Mouse (Mus musculus): ENCODE results near the gene Smyd3. TPM values are rescaled to one million over a fixed set of nuclear protein-coding genes. Genes with fewer than 3 reads are reported as not detected.

Smyd3 gene
- polyA plus RNA-seq, 1 experiment from 2014 or later, result 12.1 TPM

DNA sequence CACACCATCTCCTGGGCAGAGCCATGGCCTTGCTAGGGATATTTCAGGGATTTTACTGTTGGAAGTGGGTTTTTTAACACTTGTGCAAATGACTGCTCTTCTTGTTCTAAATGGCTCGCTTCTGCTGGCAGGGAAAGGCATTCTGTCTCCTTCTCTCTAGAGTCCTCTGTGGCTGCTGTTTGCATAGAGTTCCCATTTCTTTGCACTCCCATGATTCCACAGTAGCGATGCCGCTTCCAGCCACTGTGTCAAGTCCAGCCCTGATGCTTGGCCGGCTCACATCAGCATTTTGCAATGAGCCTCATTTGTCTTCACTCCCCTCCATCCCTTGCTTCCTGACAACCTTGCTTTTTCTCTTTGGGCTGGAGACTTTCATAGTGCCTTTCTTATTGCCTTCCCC is 528.4 kb downstream of the Smyd3 start:
- Histone ChIP-seq H3K9me3 (ENCODE audit: control insufficient read depth, low read length) (no peaks in the 10 kb centered on the region), H3K36me3 (ENCODE audit: control insufficient read depth, insufficient read depth, low read length) (no peaks in the 10 kb centered on the region), H3K27me3 (ENCODE audit: control insufficient read depth, insufficient read depth, low read length) (no peaks in the 10 kb centered on the region), H3K4me3 (ENCODE audit: low read depth, low read length) (no peak overlapping the region), H3K4me1 (replicated peaks; ENCODE audit: control insufficient read depth, insufficient read depth) (no peaks in the 10 kb centered on the region), H3K27ac (replicated peaks) (no peak overlapping the region), H3K9ac (ENCODE audit: low read length) (no peak overlapping the region), H3K4me2 (replicated peaks; ENCODE audit: low read depth) (no peak overlapping the region)
- DNase-seq (ENCODE audit: low spot score) (no peak), ATAC-seq (ENCODE audit: low FRiP score, low TSS enrichment) (no peak)
- WGBS, result 65% methylated on average over 4 of the region's 4 CpGs
- TF ChIP-seq CTCF (IDR thresholded peaks at IDR 0.05; ENCODE audit: low read depth) (no peak), EP300 (optimal IDR thresholded peaks at IDR 0.05) (no peak)

DNA sequence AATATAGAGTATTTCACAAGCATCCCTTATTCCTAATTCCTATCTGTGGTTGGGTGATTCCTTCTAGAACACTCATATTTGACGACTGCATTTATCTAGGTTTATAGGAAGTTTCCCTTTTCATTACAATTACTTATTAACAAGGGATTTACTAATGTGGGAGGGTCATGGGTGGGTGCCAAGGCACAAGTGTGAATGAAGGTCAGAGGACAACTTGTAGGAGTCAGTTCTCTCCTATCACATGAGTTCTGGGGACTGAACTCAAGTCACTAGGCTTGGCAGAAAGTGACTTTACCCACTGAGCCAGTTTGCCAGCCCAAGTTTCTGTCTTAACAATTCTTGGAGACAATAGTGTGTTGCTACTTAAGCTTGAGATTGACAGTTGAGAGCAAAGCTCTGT is 529.7 kb downstream of the Smyd3 start:
- Histone ChIP-seq H3K4me1 (replicated peaks; ENCODE audit: control insufficient read depth, insufficient read depth) (no peaks in the 10 kb centered on the region), H3K9ac (ENCODE audit: low read length) (no peak overlapping the region), H3K27ac (replicated peaks) (no peak overlapping the region), H3K27me3 (ENCODE audit: control insufficient read depth, insufficient read depth, low read length) (no peaks in the 10 kb centered on the region), H3K9me3 (ENCODE audit: control insufficient read depth, low read length) (no peaks in the 10 kb centered on the region), H3K4me2 (replicated peaks; ENCODE audit: low read depth) (no peak overlapping the region), H3K4me3 (ENCODE audit: low read depth, low read length) (no peak overlapping the region), H3K36me3 (ENCODE audit: control insufficient read depth, insufficient read depth, low read length) (no peaks in the 10 kb centered on the region)
- ATAC-seq (ENCODE audit: low FRiP score, low TSS enrichment) (no peak), DNase-seq (ENCODE audit: low spot score) (no peak)
- WGBS, result 46% methylated on average over 1 of the region's 1 CpGs
- no peak for TF ChIP-seq EP300 (optimal IDR thresholded peaks at IDR 0.05)
- no peak for TF ChIP-seq CTCF (IDR thresholded peaks at IDR 0.05; ENCODE audit: low read depth)

DNA sequence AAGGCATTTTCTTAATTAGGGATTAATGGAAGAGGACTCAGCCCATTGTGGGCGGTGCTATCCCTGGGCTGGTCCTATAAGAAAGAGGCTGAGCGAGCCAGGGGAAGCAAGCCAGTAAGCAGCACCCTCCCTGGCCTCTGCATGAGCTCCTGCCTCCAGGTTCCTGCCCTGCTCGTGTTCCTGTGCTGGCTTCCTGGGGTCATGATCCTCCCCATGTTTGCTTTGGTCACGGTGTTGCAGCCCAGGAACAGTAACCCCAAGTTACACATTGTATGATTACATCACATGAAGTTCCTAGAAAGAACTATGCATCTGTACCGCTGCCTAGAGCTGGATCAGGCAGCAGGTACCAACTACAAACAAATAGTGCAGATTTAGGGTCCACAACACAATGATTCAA is 536.2 kb downstream of the Smyd3 start:
- H3K27ac ChIP-seq (replicated peaks), result no peak overlapping the region
- H3K9me3 ChIP-seq (ENCODE audit: control insufficient read depth, low read length), result no peaks in the 10 kb centered on the region
- no peak overlapping the region for H3K4me3 ChIP-seq (ENCODE audit: low read depth, low read length)
- 73% methylated on average over 5 of the region's 5 CpGs for WGBS
- ATAC-seq (ENCODE audit: low FRiP score, low TSS enrichment), result no peak
- H3K27me3 ChIP-seq (ENCODE audit: control insufficient read depth, insufficient read depth, low read length), result no peaks in the 10 kb centered on the region
- H3K4me1 ChIP-seq (replicated peaks; ENCODE audit: control insufficient read depth, insufficient read depth), result no peaks in the 10 kb centered on the region
- no peak overlapping the region for H3K9ac ChIP-seq (ENCODE audit: low read length)
- H3K36me3 ChIP-seq (ENCODE audit: control insufficient read depth, insufficient read depth, low read length), result no peaks in the 10 kb centered on the region
- no peak for DNase-seq (ENCODE audit: low spot score)
- TF ChIP-seq EP300 (optimal IDR thresholded peaks at IDR 0.05) (no peak), CTCF (IDR thresholded peaks at IDR 0.05; ENCODE audit: low read depth) (no peak)
- no peak overlapping the region for H3K4me2 ChIP-seq (replicated peaks; ENCODE audit: low read depth)

DNA sequence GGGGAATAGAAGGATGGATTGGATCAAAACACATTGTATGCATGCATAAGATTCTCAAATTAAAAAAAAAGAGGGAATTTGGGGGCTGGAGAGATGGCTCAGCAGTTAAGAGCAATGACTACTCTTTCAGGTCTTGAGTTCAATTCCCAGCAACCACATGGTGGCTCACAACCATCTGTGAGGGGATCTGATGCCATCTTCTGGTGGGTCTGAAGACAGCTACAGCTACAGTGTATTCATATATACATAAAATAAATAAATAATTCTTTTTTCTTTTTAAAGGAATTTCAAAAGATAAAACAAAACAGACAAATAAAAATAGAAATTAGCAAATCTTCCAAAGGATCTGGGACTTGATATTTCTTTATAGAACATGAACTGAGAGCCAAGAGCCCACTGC is 537.7 kb downstream of the Smyd3 start:
- Histone ChIP-seq H3K4me2 (replicated peaks; ENCODE audit: low read depth) (no peak overlapping the region), H3K4me1 (replicated peaks; ENCODE audit: control insufficient read depth, insufficient read depth) (no peaks in the 10 kb centered on the region), H3K4me3 (ENCODE audit: low read depth, low read length) (no peak overlapping the region), H3K27ac (replicated peaks) (no peak overlapping the region), H3K27me3 (ENCODE audit: control insufficient read depth, insufficient read depth, low read length) (no peaks in the 10 kb centered on the region), H3K36me3 (ENCODE audit: control insufficient read depth, insufficient read depth, low read length) (no peaks in the 10 kb centered on the region), H3K9ac (ENCODE audit: low read length) (no peak overlapping the region), H3K9me3 (ENCODE audit: control insufficient read depth, low read length) (no peaks in the 10 kb centered on the region)
- TF ChIP-seq EP300 (optimal IDR thresholded peaks at IDR 0.05), result no peak
- TF ChIP-seq CTCF (IDR thresholded peaks at IDR 0.05; ENCODE audit: low read depth), result 0 out of 2 replicates have a peak, but pooled peaks have one; percentile 21
- DNase-seq (ENCODE audit: low spot score), result no peak
- ATAC-seq (ENCODE audit: low FRiP score, low TSS enrichment), result no peak

DNA sequence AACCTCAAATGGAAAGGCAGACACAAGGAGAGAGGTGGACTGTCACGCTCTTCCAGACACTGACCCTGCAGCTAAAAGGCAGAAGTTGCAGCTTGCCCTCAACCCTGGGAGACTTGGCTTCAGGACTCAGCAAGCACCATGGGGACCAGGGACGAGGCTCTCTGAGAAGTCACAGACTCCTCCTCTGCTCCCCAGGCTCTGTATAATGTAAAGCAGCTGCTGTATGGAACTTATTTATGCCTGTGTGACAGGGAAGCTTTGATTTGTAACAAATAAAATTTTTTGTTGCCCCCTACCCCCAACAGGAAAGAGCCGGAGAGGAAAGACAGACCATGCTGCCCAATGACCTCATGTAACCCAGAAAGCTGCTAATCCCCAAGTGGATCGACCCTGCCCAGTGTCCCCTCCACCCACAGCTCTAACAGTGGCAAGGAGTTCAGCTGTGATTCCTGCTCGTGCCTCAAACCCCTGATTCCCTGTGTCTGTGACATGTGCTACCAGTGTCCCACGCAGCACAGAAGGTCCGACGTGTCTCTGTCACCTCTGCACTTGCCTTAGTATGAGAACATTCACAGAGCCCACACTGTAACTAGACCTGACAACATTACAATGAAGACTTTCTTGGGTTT is 539.1 kb downstream of the Smyd3 start:
- H3K36me3 ChIP-seq (ENCODE audit: control insufficient read depth, insufficient read depth, low read length), result no peaks in the 10 kb centered on the region
- no peaks in the 10 kb centered on the region for H3K9me3 ChIP-seq (ENCODE audit: control insufficient read depth, low read length)
- no peak overlapping the region for H3K9ac ChIP-seq (ENCODE audit: low read length)
- no peak overlapping the region for H3K4me3 ChIP-seq (ENCODE audit: low read depth, low read length)
- TF ChIP-seq EP300 (optimal IDR thresholded peaks at IDR 0.05) (no peak), CTCF (IDR thresholded peaks at IDR 0.05; ENCODE audit: low read depth) (no peak)
- WGBS, result 42% methylated on average over 8 of the region's 8 CpGs
- H3K4me2 ChIP-seq (replicated peaks; ENCODE audit: low read depth), result no peak overlapping the region
- no peaks in the 10 kb centered on the region for H3K4me1 ChIP-seq (replicated peaks; ENCODE audit: control insufficient read depth, insufficient read depth)
- H3K27ac ChIP-seq (replicated peaks), result no peak overlapping the region
- ATAC-seq (ENCODE audit: low FRiP score, low TSS enrichment), result no peak
- DNase-seq (ENCODE audit: low spot score), result no peak
- H3K27me3 ChIP-seq (ENCODE audit: control insufficient read depth, insufficient read depth, low read length), result no peaks in the 10 kb centered on the region

DNA sequence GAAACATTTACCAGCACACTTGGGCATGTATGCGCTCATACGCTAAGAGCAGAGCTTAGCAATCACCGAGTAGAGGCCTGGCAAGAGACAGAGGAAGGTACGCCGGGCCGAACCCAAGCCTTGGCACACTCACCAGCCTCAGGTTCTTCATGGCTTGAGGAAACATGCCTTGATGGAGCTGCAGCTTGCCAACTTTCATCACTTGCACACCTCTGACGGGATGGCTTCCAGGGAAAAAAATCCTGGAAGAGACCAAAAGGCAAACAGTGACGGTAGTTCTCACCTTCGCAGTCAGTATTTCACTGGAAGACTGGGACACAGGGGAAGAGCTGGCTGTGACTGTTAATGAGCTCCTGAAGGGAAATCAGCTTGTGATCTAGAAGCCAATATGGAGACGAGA is 545.8 kb downstream of the Smyd3 start:
- H3K4me1 ChIP-seq (replicated peaks; ENCODE audit: control insufficient read depth, insufficient read depth), result no peaks in the 10 kb centered on the region
- 87% methylated on average over 10 of the region's 10 CpGs for WGBS

More for the DNA sequence above, 545.8 kb downstream of the Smyd3 start:
- TF ChIP-seq CTCF (IDR thresholded peaks at IDR 0.05; ENCODE audit: low read depth) (no peak), EP300 (optimal IDR thresholded peaks at IDR 0.05) (no peak)
- Histone ChIP-seq H3K4me2 (replicated peaks; ENCODE audit: low read depth) (no peak overlapping the region), H3K27me3 (ENCODE audit: control insufficient read depth, insufficient read depth, low read length) (no peaks in the 10 kb centered on the region), H3K36me3 (ENCODE audit: control insufficient read depth, insufficient read depth, low read length) (no peaks in the 10 kb centered on the region), H3K9me3 (ENCODE audit: control insufficient read depth, low read length) (no peaks in the 10 kb centered on the region), H3K9ac (ENCODE audit: low read length) (no peak overlapping the region), H3K27ac (replicated peaks) (no peak overlapping the region), H3K4me3 (ENCODE audit: low read depth, low read length) (no peak overlapping the region)
- ATAC-seq (ENCODE audit: low FRiP score, low TSS enrichment) (no peak), DNase-seq (ENCODE audit: low spot score) (no peak)

Measured in stomach, postnatal 0 days (tissue).